Mouse (Mus musculus): Measurements from ENCODE around the gene Slc38a6. TPM values are rescaled to one million over a fixed set of nuclear protein-coding genes. Genes with fewer than 3 reads are reported as not detected.

The Slc38a6 gene
- polyA plus RNA-seq, 1 experiment from 2014 or later = 8.0 TPM

DNA sequence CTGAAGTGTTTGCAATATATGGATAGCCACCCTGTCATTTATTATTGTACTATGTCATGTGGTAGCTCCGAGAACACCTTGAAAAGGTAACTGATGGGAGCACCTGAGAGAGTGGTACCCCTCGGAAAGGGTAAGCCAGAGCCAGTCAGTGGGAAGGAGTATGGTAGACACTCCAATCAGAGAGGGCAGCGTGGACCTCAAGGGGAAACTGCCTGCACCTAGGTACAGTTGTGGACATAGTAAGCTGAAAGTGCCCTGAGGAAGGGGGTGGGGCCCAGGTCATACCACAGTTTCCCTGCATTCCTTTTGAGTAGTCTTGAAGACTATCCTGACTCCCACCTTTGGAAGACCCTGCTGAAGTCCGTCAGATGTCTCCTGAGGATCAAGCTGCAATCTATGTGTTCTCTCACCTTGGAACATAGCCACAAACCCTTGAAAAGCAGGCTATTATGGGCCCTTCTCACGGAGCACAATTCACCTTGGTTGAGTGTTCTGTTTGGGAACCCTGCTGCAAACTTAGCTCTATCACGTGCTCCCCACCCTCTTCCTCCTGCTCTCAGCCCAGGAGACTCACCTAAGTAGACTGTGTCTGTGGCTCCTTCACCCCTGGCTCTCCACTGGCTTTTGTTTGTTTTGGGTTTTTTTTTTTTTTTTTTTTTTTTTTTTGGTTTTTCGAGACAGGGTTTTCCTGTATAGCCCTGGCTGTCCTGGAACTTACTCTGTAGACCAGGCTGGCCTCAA, 82.5 kb downstream of the Slc38a6 start:
- Histone ChIP-seq H3K36me3 (ENCODE audit: control insufficient read depth, insufficient read depth, low read length) (no peaks in the 10 kb centered on the region), H3K9ac (ENCODE audit: low read length) (no peak overlapping the region), H3K9me3 (ENCODE audit: control insufficient read depth, low read length) (no peaks in the 10 kb centered on the region), H3K4me1 (ENCODE audit: control insufficient read depth, insufficient read depth, low read length) (no peaks in the 10 kb centered on the region), H3K4me2 (no peak overlapping the region), H3K27ac (ENCODE audit: low read depth, low read length) (no peak overlapping the region), H3K4me3 (ENCODE audit: low read depth, low read length) (no peak overlapping the region), H3K27me3 (ENCODE audit: control insufficient read depth, insufficient read depth, low read length) (no peaks in the 10 kb centered on the region)
- WGBS = 89% methylated on average over 7 of the region's 7 CpGs
- DNase-seq (ENCODE audit: low spot score, missing footprints) (peak; percentile 64), ATAC-seq (ENCODE audit: low FRiP score) (no peak)

DNA sequence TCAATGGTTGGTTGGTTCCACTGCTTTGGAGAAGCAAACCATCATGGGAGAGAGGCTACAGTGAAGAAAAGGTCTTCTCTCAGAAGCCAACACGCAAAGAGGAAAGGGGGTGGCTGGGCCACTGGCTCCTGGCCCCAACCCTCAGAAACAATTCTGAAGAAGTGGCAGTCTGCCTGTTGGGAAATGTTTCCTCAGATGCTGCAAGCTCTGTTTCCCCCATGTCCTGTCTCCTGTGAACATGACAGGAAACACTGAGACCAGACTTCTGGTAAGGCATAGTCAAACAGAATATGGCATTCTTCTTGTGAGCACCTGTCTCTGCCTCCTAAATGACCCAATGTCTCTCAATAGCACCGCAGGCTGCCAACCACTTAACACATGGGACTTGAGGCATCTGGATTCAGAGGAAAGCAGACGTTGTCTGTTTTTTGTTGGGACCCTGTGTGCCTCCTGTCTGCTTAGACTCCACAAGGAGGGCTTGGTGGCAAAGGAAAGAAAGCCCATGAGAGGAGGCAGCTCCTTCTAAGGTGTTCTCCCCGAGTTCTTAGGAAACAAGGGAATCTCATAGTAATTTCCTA, 83.9 kb downstream of the Slc38a6 start:
- no peaks in the 10 kb centered on the region for H3K27me3 ChIP-seq (ENCODE audit: control insufficient read depth, insufficient read depth, low read length)
- no peak overlapping the region for H3K9ac ChIP-seq (ENCODE audit: low read length)
- ATAC-seq (ENCODE audit: low FRiP score) = no peak
- H3K27ac ChIP-seq (ENCODE audit: low read depth, low read length) = no peak overlapping the region
- 81% methylated on average over 4 of the region's 4 CpGs for WGBS
- H3K9me3 ChIP-seq (ENCODE audit: control insufficient read depth, low read length) = no peaks in the 10 kb centered on the region
- no peaks in the 10 kb centered on the region for H3K36me3 ChIP-seq (ENCODE audit: control insufficient read depth, insufficient read depth, low read length)
- no peak overlapping the region for H3K4me2 ChIP-seq
- DNase-seq (ENCODE audit: low spot score, missing footprints) = peak; percentile 61
- H3K4me3 ChIP-seq (ENCODE audit: low read depth, low read length) = no peak overlapping the region
- no peaks in the 10 kb centered on the region for H3K4me1 ChIP-seq (ENCODE audit: control insufficient read depth, insufficient read depth, low read length)

DNA sequence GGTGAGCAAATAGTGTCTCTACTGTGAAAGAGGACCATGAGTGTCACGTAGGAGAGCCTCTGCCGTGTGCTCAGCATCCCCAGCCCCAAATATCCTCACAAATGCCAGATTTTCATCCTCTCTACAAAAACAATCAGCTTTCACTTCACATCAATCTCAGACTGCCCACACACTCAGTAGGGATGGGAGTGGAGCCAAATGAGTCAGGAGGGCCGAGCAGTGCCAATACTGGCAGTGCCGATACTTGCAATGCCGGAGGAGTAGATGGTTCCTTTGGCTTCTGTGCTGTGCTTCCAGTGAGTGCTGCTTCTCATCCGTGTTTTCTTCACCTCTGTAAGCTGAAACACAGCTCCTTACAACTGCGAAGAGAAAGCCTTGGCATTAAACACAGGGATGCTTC, 84.6 kb downstream of the Slc38a6 start:
- Histone ChIP-seq H3K36me3 (ENCODE audit: control insufficient read depth, insufficient read depth, low read length) (no peaks in the 10 kb centered on the region), H3K9ac (ENCODE audit: low read length) (no peak overlapping the region), H3K27me3 (ENCODE audit: control insufficient read depth, insufficient read depth, low read length) (no peaks in the 10 kb centered on the region), H3K27ac (ENCODE audit: low read depth, low read length) (no peak overlapping the region), H3K9me3 (ENCODE audit: control insufficient read depth, low read length) (no peaks in the 10 kb centered on the region), H3K4me2 (no peak overlapping the region), H3K4me1 (ENCODE audit: control insufficient read depth, insufficient read depth, low read length) (no peaks in the 10 kb centered on the region), H3K4me3 (ENCODE audit: low read depth, low read length) (no peak overlapping the region)
- no peak for ATAC-seq (ENCODE audit: low FRiP score)
- DNase-seq (ENCODE audit: low spot score, missing footprints) = no peak
- 85% methylated on average over 7 of the region's 7 CpGs for WGBS

DNA sequence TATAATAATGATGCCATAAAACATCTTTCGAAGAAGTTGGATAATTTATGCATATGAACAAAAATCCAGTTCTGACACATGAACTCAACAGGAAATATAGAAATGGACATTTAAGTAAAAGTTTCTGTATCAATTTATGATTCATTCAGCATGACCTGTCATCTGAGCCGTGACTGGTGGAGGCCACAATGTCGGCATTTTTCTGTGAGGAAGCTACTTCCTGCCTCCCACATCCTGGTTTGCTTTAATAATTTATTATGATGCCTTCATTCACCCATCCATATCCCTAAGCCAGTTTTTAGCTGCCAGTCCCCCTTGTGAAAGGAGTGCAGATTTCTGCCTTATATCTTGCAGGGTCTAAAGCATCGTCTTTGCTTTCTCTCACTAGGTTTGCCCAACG, 91.4 kb downstream of the Slc38a6 start:
- H3K9me3 ChIP-seq (ENCODE audit: control insufficient read depth, low read length) = no peaks in the 10 kb centered on the region

DNA sequence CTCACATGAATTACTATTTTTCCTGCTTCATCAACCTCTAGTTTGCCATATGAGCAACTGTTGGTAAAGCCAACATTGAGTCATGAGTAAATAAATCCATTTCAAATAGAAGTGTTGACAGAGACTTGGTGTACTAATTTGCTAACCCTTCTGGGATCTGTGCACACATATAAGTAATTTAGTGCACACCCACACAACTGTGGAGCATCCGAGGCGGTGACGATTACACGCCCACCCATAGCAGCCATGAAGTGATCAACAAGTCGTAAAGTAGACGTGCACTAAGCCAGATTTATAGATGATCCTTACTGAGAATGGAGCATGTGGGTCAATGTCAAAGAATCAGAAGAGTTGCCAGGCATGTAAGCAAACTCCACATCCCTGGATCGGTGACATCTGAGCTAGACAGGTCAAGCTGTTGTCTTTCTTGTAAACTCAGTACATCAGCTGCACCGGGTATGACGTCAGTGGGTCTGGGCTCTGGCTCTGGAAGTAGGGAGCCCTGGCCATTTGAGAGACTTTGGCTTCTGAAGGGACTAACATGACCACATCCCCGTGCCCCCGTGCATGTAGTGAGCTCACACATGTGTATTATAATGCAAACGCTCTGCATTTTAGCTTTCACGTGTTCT, 92.3 kb downstream of the Slc38a6 start:
- WGBS = 90% methylated on average over 13 of the region's 13 CpGs
- H3K9ac ChIP-seq (ENCODE audit: low read length) = no peak overlapping the region
- DNase-seq (ENCODE audit: low spot score, missing footprints) (peak; percentile 69), ATAC-seq (ENCODE audit: low FRiP score) (no peak)
- H3K4me2 ChIP-seq = no peak overlapping the region
- no peaks in the 10 kb centered on the region for H3K36me3 ChIP-seq (ENCODE audit: control insufficient read depth, insufficient read depth, low read length)
- no peaks in the 10 kb centered on the region for H3K9me3 ChIP-seq (ENCODE audit: control insufficient read depth, low read length)
- H3K27me3 ChIP-seq (ENCODE audit: control insufficient read depth, insufficient read depth, low read length) = no peaks in the 10 kb centered on the region
- no peaks in the 10 kb centered on the region for H3K4me1 ChIP-seq (ENCODE audit: control insufficient read depth, insufficient read depth, low read length)
- H3K27ac ChIP-seq (ENCODE audit: low read depth, low read length) = no peak overlapping the region
- H3K4me3 ChIP-seq (ENCODE audit: low read depth, low read length) = no peak overlapping the region

More for the DNA sequence above, 91.4 kb downstream of the Slc38a6 start:
- H3K36me3 ChIP-seq (ENCODE audit: control insufficient read depth, insufficient read depth, low read length) = no peaks in the 10 kb centered on the region
- no peak for ATAC-seq (ENCODE audit: low FRiP score)
- DNase-seq (ENCODE audit: low spot score, missing footprints) = peak; percentile 73
- no peak overlapping the region for H3K27ac ChIP-seq (ENCODE audit: low read depth, low read length)
- no peak overlapping the region for H3K4me2 ChIP-seq
- 92% methylated on average over 5 of the region's 5 CpGs for WGBS
- no peak overlapping the region for H3K4me3 ChIP-seq (ENCODE audit: low read depth, low read length)
- no peaks in the 10 kb centered on the region for H3K27me3 ChIP-seq (ENCODE audit: control insufficient read depth, insufficient read depth, low read length)
- H3K9ac ChIP-seq (ENCODE audit: low read length) = no peak overlapping the region
- H3K4me1 ChIP-seq (ENCODE audit: control insufficient read depth, insufficient read depth, low read length) = no peaks in the 10 kb centered on the region

DNA sequence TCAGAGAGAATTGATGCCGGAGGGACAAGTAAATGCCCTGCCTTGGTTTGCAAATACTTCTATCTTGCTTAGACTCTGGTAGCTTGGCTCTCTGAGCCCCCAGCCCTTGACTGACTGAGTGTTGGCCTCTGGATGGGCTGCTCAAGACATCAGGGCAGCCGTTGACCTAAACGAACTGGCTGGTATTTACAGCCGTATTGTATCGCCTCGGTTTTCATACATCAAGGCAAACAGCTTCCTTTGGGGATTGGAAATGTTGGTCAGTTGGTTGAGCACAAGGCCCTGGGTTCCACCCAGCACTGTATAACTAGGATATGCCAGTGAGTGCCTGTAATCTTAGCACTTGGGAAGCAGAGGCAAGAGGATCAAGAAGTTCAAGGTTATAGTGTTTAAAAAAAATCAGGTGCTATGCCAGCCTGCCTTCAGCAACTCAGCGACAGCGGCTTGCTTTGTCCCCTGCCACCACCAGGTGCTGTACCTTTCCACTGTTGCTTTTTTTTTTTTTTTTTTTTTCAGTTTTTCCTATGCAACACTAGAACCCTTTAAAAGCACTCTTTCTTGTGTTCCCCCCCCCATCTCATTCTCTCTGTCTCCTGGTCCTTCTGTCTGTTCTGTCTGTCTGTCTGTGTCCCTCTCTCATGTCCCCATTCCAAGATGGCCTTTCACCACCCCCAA, 94.2 kb downstream of the Slc38a6 start:
- no peak overlapping the region for H3K27ac ChIP-seq (ENCODE audit: low read depth, low read length)
- H3K4me1 ChIP-seq (ENCODE audit: control insufficient read depth, insufficient read depth, low read length) = no peaks in the 10 kb centered on the region
- no peak for ATAC-seq (ENCODE audit: low FRiP score)
- WGBS = 89% methylated on average over 8 of the region's 8 CpGs
- H3K9me3 ChIP-seq (ENCODE audit: control insufficient read depth, low read length) = no peaks in the 10 kb centered on the region
- peak; percentile 72 for DNase-seq (ENCODE audit: low spot score, missing footprints)
- no peaks in the 10 kb centered on the region for H3K36me3 ChIP-seq (ENCODE audit: control insufficient read depth, insufficient read depth, low read length)
- no peaks in the 10 kb centered on the region for H3K27me3 ChIP-seq (ENCODE audit: control insufficient read depth, insufficient read depth, low read length)
- H3K4me3 ChIP-seq (ENCODE audit: low read depth, low read length) = no peak overlapping the region
- no peak overlapping the region for H3K9ac ChIP-seq (ENCODE audit: low read length)
- no peak overlapping the region for H3K4me2 ChIP-seq

DNA sequence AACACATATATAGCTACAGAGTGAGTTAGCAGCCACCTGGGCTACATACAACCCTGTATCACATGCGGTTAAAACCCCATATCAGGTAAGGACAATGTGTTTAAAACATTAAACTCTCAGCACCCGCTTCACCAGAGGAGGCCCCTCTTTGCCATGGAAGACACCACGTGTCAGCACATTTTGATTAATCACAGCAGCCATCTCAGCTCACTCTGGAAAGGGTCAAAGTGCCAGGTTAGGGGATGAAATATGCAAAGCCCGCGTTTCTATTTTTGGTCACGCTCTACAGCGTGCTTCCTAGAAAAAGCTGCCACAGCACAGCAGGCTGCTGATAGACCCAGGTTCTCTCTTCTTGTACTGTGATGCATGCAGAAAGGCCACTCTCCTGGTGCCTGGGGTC, 94.9 kb downstream of the Slc38a6 start:
- Histone ChIP-seq H3K36me3 (ENCODE audit: control insufficient read depth, insufficient read depth, low read length) (no peaks in the 10 kb centered on the region), H3K9me3 (ENCODE audit: control insufficient read depth, low read length) (no peaks in the 10 kb centered on the region), H3K4me3 (ENCODE audit: low read depth, low read length) (no peak overlapping the region), H3K4me1 (ENCODE audit: control insufficient read depth, insufficient read depth, low read length) (no peaks in the 10 kb centered on the region), H3K27me3 (ENCODE audit: control insufficient read depth, insufficient read depth, low read length) (no peaks in the 10 kb centered on the region), H3K4me2 (no peak overlapping the region), H3K27ac (ENCODE audit: low read depth, low read length) (no peak overlapping the region), H3K9ac (ENCODE audit: low read length) (no peak overlapping the region)
- DNase-seq (ENCODE audit: low spot score, missing footprints) (peak; percentile 78), ATAC-seq (ENCODE audit: low FRiP score) (no peak)
- 66% methylated on average over 7 of the region's 7 CpGs for WGBS

DNA sequence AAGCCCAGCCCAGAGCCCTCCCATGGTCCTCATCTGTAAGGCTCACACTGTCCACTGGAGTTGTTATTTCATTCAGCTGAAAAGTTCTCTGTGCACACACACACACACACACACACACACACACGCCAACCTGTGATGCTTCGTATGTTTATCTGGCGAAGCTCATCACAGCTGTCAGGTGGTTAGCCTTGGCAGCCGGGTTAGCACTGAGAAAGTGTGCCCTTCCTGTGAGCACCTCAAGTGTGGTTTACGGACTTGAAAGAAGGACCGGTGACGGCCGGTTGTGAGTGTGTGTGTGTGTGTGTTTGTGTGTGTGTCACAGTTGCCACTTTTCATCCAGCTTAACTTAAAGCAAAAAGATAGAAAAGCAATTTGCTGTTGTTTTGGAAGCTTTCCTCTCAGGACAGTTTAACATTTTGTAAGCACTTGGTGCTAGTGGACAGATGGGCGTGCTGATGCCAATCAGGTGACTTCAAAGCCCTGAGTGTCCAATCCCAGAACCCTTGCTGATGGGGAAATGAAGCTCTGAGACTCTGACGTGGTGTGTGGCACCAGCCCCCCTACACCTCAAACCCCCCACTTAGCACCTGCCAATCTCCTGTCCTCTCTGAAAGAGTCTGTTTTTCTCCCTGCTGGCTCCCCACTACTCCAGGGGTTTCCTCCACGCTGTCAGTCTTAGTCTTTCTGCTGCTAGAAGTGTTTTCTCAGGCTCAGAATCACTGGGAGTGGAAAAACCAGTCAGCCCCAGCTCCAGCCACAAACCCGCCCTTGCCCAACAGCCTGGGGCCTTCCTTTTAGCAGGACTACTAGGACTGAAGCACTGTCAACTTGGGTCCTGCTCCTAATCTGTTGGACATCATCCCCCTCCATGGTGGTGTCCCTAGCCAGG, 96.0 kb downstream of the Slc38a6 start:
- WGBS = 77% methylated on average over 12 of the region's 12 CpGs
- H3K36me3 ChIP-seq (ENCODE audit: control insufficient read depth, insufficient read depth, low read length) = no peaks in the 10 kb centered on the region
- no peak overlapping the region for H3K27ac ChIP-seq (ENCODE audit: low read depth, low read length)
- DNase-seq (ENCODE audit: low spot score, missing footprints) (peak; percentile 44), ATAC-seq (ENCODE audit: low FRiP score) (no peak)
- H3K4me2 ChIP-seq = no peak overlapping the region
- H3K4me1 ChIP-seq (ENCODE audit: control insufficient read depth, insufficient read depth, low read length) = no peaks in the 10 kb centered on the region
- no peak overlapping the region for H3K4me3 ChIP-seq (ENCODE audit: low read depth, low read length)
- no peaks in the 10 kb centered on the region for H3K9me3 ChIP-seq (ENCODE audit: control insufficient read depth, low read length)
- no peaks in the 10 kb centered on the region for H3K27me3 ChIP-seq (ENCODE audit: control insufficient read depth, insufficient read depth, low read length)
- no peak overlapping the region for H3K9ac ChIP-seq (ENCODE audit: low read length)
